Mouse (Mus musculus) hindbrain, embryonic 11.5 days (tissue): ENCODE results near the gene Rab44. TPM values are rescaled to one million over a fixed set of nuclear protein-coding genes. Genes with fewer than 3 reads are reported as not detected.

Experiments
- ATAC-seq: fragments of 200-750 bp; cut with Nextera tagmentation; 2 replicates; pipeline ENCODE4 v1.8.0; 2017; ENCODE audit warnings: mild to moderate bottlenecking, moderate TSS enrichment, moderate library complexity; ENCODE audit not compliant: low FRiP score
- DNase-seq: peaks from one replicate; pipeline ENCODE4 v3.0.0-alpha.2; 2015; ENCODE audit warnings: low spot score
- H3K27ac ChIP-seq: fragments of 300-500 bp; sonication (generic); 2 replicates; pipeline ENCODE4 v1.5.1; 2014; ENCODE audit warnings: mild to moderate bottlenecking, low read depth, low read length
- H3K27me3 ChIP-seq: fragments of 300-500 bp; sonication (generic); 2 replicates; pipeline ENCODE4 v1.6.1; 2014; ENCODE audit warnings: mild to moderate bottlenecking, low read length, moderate library complexity, mixed read lengths; ENCODE audit not compliant: control insufficient read depth, insufficient read depth
- H3K36me3 ChIP-seq: fragments of 300-500 bp; sonication (generic); 2 replicates; pipeline ENCODE4 v1.6.1; 2014; ENCODE audit warnings: mild to moderate bottlenecking, low read length, moderate library complexity, mixed read lengths; ENCODE audit not compliant: control insufficient read depth, insufficient read depth
- H3K4me1 ChIP-seq: fragments of 300-500 bp; sonication (generic); replicated peaks from 2 replicates; pipeline ENCODE4 v1.6.1; 2014; ENCODE audit warnings: low read length, mixed read lengths; ENCODE audit not compliant: control insufficient read depth, insufficient read depth
- H3K4me2 ChIP-seq: fragments of 300-500 bp; sonication (generic); replicated peaks from 2 replicates; pipeline ENCODE4 v1.6.1; 2014; ENCODE audit warnings: mild to moderate bottlenecking, low read depth, low read length
- H3K4me3 ChIP-seq: fragments of 300-500 bp; sonication (generic); 2 replicates; pipeline ENCODE4 v1.5.1; 2014; ENCODE audit warnings: low read depth, low read length
- H3K9ac ChIP-seq: fragments of 300-500 bp; sonication (generic); 2 replicates; pipeline ENCODE4 v1.6.1; 2014; ENCODE audit warnings: low read depth, low read length
- H3K9me3 ChIP-seq: fragments of 300-500 bp; sonication (generic); 2 replicates; pipeline ENCODE4 v1.6.1; 2016; ENCODE audit warnings: low read length; ENCODE audit not compliant: control insufficient read depth
- WGBS: fragments of 180-500 bp; shearing (Covaris S2); extraction: QIAGEN DNeasy Blood & Tissue Kit; methylation state at CpG from one replicate; pipeline ENCODE4 v1.1.7; 2014; 5-methylcytosine and 5-hydroxymethylcytosine counted together
- polyA plus RNA-seq: library from polyadenylated mRNA; unstranded; fragments of >200 nt; fragmentation: Nextera tagmentation; extraction: Ambion mirVana; gene quantifications from 2 replicates; pipeline ENCODE4 v1.2.1, GENCODE M21; 2014

The Rab44 gene
- polyA plus RNA-seq, 1 experiment from 2014 or later, result not detected

- Histone ChIP-seq H3K9ac (no peak overlapping the region), H3K27ac (no peak overlapping the region), H3K9me3 (no peaks in the 10 kb centered on the region), H3K27me3 (0 out of 2 replicates have a peak, but pooled peaks cover 2% of the 10 kb centered on the region), H3K4me1 (peaks cover 8% of the 10 kb centered on the region; the same call in 1 of the 2 replicates), H3K4me3 (no peak overlapping the region), H3K4me2 (no peak overlapping the region; the same call in 1 of the 2 replicates), H3K36me3 (no peaks in the 10 kb centered on the region)
- 16% methylated on average over 17 of the region's 17 CpGs for WGBS
- ATAC-seq, result no peak
- DNase-seq, result peak; percentile 41
Observed at GRCm38 (mm10) chr17:29164469-29165111, 50.6 kb downstream of the Rab44 start.

GRCm38 (mm10) chr17:29165452-29165851 lies 51.5 kb downstream of the Rab44 start:
- DNase-seq, result peak; percentile 38
- ATAC-seq, result peak; percentile 45; the same call in 1 of the 2 replicates
- Histone ChIP-seq H3K4me2 (no peak overlapping the region; the same call in 1 of the 2 replicates), H3K9me3 (no peaks in the 10 kb centered on the region), H3K27me3 (0 out of 2 replicates have a peak, but pooled peaks cover 2% of the 10 kb centered on the region), H3K27ac (peak overlapping the region; percentile 40), H3K9ac (no peak overlapping the region), H3K36me3 (no peaks in the 10 kb centered on the region), H3K4me1 (peaks cover 8% of the 10 kb centered on the region; the same call in 1 of the 2 replicates), H3K4me3 (no peak overlapping the region)
- WGBS, result 10% methylated on average over 6 of the region's 6 CpGs

GRCm38 (mm10) chr17:29165967-29166578 lies 52.1 kb downstream of the Rab44 start:
- H3K9me3 ChIP-seq, result no peaks in the 10 kb centered on the region
- no peak overlapping the region for H3K4me3 ChIP-seq
- H3K27me3 ChIP-seq, result 0 out of 2 replicates have a peak, but pooled peaks cover 2% of the 10 kb centered on the region
- ATAC-seq (no peak), DNase-seq (no peak)
- H3K36me3 ChIP-seq, result no peaks in the 10 kb centered on the region
- peaks cover 8% of the 10 kb centered on the region; the same call in 1 of the 2 replicates for H3K4me1 ChIP-seq
- H3K27ac ChIP-seq, result peak overlapping the region; percentile 40; the same call in 1 of the 2 replicates
- 38% methylated on average over 8 of the region's 8 CpGs for WGBS
- no peak overlapping the region for H3K9ac ChIP-seq
- no peak overlapping the region for H3K4me2 ChIP-seq

- Histone ChIP-seq H3K9ac (no peak overlapping the region), H3K4me2 (no peak overlapping the region), H3K27ac (no peak overlapping the region), H3K4me3 (no peak overlapping the region), H3K36me3 (no peaks in the 10 kb centered on the region), H3K27me3 (0 out of 2 replicates have a peak, but pooled peaks cover 2% of the 10 kb centered on the region), H3K9me3 (no peaks in the 10 kb centered on the region), H3K4me1 (peaks cover 8% of the 10 kb centered on the region; the same call in 1 of the 2 replicates)
- 75% methylated on average over 6 of the region's 6 CpGs for WGBS
- ATAC-seq (no peak), DNase-seq (no peak)
Observed at GRCm38 (mm10) chr17:29167371-29167770, 53.4 kb downstream of the Rab44 start.

GRCm38 (mm10) chr17:29168438-29168837 lies 54.5 kb downstream of the Rab44 start:
- Histone ChIP-seq H3K27ac (no peak overlapping the region), H3K9ac (no peak overlapping the region), H3K27me3 (0 out of 2 replicates have a peak, but pooled peaks cover 2% of the 10 kb centered on the region), H3K36me3 (no peaks in the 10 kb centered on the region), H3K4me2 (no peak overlapping the region), H3K4me3 (no peak overlapping the region), H3K4me1 (peaks cover 8% of the 10 kb centered on the region; the same call in 1 of the 2 replicates), H3K9me3 (no peaks in the 10 kb centered on the region)
- no peak for ATAC-seq
- WGBS, result 83% methylated on average over 4 of the region's 4 CpGs
- no peak for DNase-seq

GRCm38 (mm10) chr17:29168996-29169601 lies 55.2 kb downstream of the Rab44 start:
- no peaks in the 10 kb centered on the region for H3K9me3 ChIP-seq
- no peak for DNase-seq
- H3K27ac ChIP-seq, result no peak overlapping the region
- WGBS, result 75% methylated on average over 12 of the region's 12 CpGs
- 0 out of 2 replicates have a peak, but pooled peaks cover 2% of the 10 kb centered on the region for H3K27me3 ChIP-seq
- no peak overlapping the region for H3K4me3 ChIP-seq
- H3K9ac ChIP-seq, result no peak overlapping the region
- no peak overlapping the region for H3K4me2 ChIP-seq
- no peaks in the 10 kb centered on the region for H3K36me3 ChIP-seq
- ATAC-seq, result no peak
- H3K4me1 ChIP-seq, result peaks cover 8% of the 10 kb centered on the region; the same call in 1 of the 2 replicates

- H3K9ac ChIP-seq, result no peak overlapping the region
- 72% methylated on average over 14 of the region's 14 CpGs for WGBS
- H3K36me3 ChIP-seq, result no peaks in the 10 kb centered on the region
- no peak for ATAC-seq
- H3K4me1 ChIP-seq, result peaks cover under 1% of the 10 kb centered on the region; the same call in 1 of the 2 replicates
- DNase-seq, result no peak
- H3K9me3 ChIP-seq, result no peaks in the 10 kb centered on the region
- H3K4me3 ChIP-seq, result no peak overlapping the region
- H3K27ac ChIP-seq, result no peak overlapping the region
- H3K27me3 ChIP-seq, result 0 out of 2 replicates have a peak, but pooled peaks cover 2% of the 10 kb centered on the region
- H3K4me2 ChIP-seq, result no peak overlapping the region
Observed at GRCm38 (mm10) chr17:29170431-29171000, 56.6 kb downstream of the Rab44 start.

- no peaks in the 10 kb centered on the region; the same call in 1 of the 2 replicates for H3K4me1 ChIP-seq
- no peaks in the 10 kb centered on the region for H3K9me3 ChIP-seq
- no peak overlapping the region for H3K4me2 ChIP-seq
- peak; percentile 86 for DNase-seq
- H3K36me3 ChIP-seq, result no peaks in the 10 kb centered on the region
- no peaks in the 10 kb centered on the region for H3K27me3 ChIP-seq
- H3K27ac ChIP-seq, result no peak overlapping the region
- 25% methylated on average over 14 of the region's 14 CpGs for WGBS
- H3K9ac ChIP-seq, result no peak overlapping the region
- H3K4me3 ChIP-seq, result no peak overlapping the region
- ATAC-seq, result no peak
Observed at GRCm38 (mm10) chr17:29171001-29171772, 57.2 kb downstream of the Rab44 start.
